Mouse (Mus musculus): ENCODE measurements around the gene Wdr25.

The Wdr25 gene

DNA sequence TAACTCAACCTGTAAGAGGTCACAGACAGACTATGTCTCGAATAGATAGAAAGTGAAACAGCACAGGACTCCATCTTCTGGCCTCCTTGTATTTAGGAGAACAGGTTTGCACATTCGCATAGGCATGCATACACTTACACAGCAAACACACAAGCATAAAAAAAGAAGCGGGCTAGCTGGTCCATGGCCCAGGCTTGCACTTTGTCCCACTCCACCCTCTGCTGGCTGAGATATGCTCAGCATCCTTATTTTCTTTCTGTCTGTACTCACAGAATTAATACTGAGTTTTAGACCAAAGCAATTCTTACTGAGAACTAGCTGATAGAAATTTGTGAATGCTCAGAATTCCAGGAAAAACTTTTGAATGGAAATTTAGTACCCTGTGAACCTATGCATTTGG is 2.6 kb downstream of the Wdr25 start:
- DNase-seq (ENCODE audit: low spot score), result no peak

DNA sequence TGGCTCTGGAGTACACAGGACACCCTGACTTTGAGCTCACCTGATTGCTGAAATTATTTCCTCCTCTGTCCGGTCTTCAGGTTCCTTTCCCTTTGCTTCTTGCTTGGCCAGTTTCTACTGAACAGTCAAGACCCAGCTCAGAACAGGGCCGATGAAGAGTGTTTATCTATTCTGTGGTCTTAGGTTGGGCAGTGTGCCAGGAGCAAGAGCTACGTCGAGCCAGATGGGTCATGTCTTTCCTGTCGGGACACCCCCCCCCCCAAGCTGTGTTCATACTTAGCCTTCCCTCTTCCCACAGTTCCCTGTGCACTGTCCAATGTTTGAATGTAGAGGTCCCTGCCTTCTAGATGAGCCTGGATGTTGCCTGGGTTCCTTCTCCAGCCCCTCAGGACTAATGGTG is 7.9 kb downstream of the Wdr25 start:
- DNase-seq (ENCODE audit: low spot score), result no peak

- peak; percentile 59 for DNase-seq (ENCODE audit: low spot score)
These were observed 9.5 kb downstream of the Wdr25 start for GRCm38 (mm10) chr12:108902940-108903339.

DNA sequence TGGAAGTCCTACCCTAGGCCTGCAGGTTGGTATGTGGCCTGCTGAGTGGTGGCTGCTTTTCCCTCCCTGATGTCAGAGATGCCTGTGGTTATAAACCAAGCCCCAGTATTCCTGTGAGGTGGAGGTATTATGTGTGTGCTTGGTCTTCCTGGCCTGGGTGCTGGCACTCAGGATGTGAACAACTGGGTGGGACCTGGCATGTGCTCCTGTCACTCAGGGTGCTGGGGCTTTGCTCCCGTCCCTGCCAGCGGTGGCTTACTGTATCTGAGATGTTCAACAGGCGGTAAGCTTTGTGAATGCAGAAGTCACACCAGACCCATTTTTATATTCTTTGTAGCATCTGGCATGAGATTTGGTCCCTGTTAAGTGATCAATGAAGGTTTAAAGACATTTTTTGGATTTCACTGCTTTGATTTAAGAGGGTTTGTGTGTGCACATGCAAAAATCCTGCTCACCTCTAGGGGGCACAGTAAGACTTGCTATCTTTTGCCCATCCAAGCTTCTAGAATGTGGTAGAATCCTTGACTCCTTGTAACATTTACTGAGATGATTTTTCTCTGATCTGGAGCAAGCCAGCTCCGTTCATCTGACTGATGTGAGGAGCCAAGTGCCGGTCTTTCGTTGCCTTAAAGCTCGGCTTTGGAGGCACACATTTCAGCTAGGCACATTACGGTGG is 10.3 kb downstream of the Wdr25 start:
- DNase-seq (ENCODE audit: low spot score), result peak; percentile 75

DNA sequence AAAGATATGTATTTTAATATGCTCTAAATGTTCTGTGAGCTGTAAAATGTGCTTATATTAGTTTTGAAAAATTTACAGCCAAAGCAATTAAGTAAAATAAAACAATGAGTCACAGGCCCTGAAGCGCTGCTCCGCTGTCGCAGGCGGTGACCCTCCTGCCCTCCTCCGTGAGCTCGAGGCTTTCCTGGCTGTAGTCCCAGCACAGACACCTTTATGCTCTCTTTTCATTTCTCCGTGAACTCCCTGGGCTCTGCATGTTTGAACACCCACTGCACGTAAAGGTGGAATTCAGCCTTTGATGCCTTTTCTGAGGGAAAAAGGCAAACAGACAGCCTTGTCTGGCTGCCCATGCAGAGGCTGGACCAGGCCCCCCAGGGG is 10.8 kb downstream of the Wdr25 start:
- no peak for DNase-seq (ENCODE audit: low spot score)

- no peak for DNase-seq (ENCODE audit: low spot score)
These were observed 12.3 kb downstream of the Wdr25 start for GRCm38 (mm10) chr12:108905620-108906302.

GRCm38 (mm10) chr12:108906398-108906797 is 13.0 kb downstream of the Wdr25 start:
- no peak for DNase-seq (ENCODE audit: low spot score)

DNA sequence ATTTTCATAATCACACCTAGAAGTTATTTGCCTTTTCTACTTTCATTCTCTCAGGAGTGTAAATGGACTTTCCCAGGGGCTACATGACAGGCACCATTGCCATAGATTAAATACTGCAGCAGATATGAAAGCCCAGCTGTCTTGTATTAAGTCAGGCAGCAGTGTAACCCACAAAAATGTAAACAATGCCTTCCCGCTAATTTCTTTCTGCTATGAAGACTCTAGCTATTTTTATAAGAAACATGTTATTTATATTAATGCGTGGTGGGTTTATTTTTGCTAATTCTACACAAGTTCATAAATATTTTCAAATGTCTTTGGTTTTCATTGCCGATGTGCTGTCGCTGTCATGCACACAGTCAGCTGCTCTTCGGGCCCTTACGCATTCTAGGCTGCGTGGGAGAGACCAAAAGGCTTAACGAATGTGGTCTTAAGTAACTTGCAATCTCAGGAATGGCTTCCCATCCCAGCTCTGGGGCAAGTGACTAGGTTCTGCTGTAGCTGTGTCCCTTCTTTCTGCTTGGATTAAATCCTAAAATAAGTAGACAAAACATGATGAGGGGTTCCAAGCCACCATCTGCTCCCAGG is 16.5 kb downstream of the Wdr25 start:
- no peak for DNase-seq (ENCODE audit: low spot score)

DNA sequence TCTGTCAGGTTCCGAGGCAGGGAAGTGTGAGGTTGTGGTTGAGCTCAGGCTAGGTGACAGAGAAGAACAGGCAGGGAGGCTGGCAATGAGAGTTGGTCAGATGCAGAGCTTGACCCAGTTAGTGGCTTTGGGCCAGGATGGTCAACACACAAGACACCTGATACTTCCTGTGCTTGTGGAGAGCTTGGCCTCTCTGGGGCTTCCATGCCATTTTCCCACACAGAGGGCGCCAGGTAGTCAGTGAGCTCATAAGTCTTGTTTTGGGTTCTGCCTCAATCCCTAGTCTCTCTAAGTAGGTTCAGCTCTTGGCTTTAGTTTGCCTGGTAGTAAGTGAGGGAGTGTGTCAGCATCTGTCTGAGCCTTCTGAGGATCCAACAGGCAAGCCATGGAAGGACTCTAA is 19.0 kb downstream of the Wdr25 start:
- no peak for DNase-seq (ENCODE audit: low spot score)

GRCm38 (mm10) chr12:108914198-108914597 is 20.8 kb downstream of the Wdr25 start:
- no peak for DNase-seq (ENCODE audit: low spot score)

GRCm38 (mm10) chr12:108914709-108915340 is 21.4 kb downstream of the Wdr25 start:
- DNase-seq (ENCODE audit: low spot score), result no peak

GRCm38 (mm10) chr12:108915893-108916292 is 22.5 kb downstream of the Wdr25 start:
- DNase-seq (ENCODE audit: low spot score), result peak; percentile 55

- DNase-seq (ENCODE audit: low spot score), result no peak
These were observed 23.1 kb downstream of the Wdr25 start for GRCm38 (mm10) chr12:108916447-108917042.

DNA sequence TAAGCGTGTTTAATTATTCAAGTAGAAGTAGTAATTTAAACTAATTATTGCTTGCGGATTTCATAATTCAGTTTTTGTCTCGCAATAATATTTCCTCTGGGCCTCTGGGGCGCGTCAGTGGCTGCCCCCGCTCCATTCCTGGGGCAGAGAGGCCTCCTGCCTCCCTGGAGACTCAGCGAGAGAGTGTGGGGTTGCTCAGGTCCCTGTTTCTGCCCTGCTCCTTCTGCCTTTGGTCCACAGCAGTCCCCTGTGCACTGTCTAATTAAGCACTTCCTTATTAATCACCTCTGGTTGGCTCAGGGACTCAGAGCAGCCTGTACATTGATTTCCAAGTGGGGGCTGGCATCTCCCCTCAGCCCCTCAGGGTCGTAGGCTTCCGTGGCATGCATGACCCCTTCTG is 24.1 kb downstream of the Wdr25 start:
- DNase-seq (ENCODE audit: low spot score), result no peak

GRCm38 (mm10) chr12:108918753-108919152 is 25.3 kb downstream of the Wdr25 start:
- no peak for DNase-seq (ENCODE audit: low spot score)

GRCm38 (mm10) chr12:108926606-108927111 is 33.2 kb downstream of the Wdr25 start:
- no peak for DNase-seq (ENCODE audit: low spot score)

GRCm38 (mm10) chr12:108928249-108928648 is 34.8 kb downstream of the Wdr25 start:
- no peak for DNase-seq (ENCODE audit: low spot score)

DNA sequence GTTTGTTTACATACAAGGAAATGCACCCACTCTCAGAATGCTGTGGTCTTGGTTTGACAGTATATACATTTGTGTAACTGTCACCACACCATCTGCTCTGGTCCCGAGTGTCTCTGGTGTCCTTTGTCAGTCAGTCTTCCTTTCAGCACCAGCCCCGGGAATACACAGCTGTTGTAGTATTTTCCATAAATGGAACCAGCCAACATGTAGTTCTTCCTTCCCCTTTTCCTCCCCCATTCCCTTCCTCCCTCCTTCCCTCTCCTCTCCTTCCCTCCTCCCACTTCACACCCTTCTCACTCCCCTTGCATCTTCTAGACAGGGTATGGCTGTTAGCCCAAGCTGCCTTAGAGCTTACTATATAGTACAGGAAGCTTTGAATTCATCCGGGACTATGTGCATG is 36.0 kb downstream of the Wdr25 start:
- no peak for DNase-seq (ENCODE audit: low spot score)

DNA sequence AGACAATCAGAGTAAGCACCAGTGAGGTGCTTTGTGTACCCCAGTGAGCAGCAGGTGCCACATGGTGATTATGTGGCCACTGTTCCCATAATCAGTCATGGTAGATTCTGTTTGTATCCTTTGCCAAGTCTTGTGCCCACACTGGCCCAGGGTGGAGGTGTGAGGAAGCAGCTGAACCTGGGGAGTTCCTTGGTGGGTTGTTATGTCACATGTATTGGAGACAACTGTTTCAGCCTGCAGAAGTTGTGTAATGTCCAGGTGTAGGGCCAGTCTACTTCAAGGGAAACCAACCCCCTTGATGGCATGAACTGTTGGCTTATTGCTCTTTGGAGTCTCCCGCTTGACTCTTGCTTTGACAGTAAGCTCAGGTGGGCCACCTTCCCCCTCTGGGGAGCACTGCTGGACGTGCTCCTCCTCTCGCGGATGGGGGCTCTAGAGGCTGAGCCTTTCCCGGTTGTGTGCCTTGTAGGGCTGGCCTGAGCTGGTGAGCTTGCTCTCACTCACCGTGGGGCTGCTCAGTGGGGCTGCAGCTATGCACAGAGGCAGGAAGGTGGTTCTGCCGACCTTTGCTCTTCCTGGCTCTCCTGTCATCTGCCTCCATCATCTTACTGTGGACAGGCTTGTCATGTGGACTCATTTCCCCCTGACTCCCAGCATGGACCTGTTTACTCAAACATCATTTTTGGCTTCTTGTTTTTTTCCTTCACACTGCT is 38.1 kb downstream of the Wdr25 start:
- DNase-seq (ENCODE audit: low spot score), result no peak

GRCm38 (mm10) chr12:108932113-108932512 is 38.7 kb downstream of the Wdr25 start:
- DNase-seq (ENCODE audit: low spot score), result no peak

- DNase-seq (ENCODE audit: low spot score), result no peak
These were observed 40.8 kb downstream of the Wdr25 start for GRCm38 (mm10) chr12:108934231-108934630.

DNA sequence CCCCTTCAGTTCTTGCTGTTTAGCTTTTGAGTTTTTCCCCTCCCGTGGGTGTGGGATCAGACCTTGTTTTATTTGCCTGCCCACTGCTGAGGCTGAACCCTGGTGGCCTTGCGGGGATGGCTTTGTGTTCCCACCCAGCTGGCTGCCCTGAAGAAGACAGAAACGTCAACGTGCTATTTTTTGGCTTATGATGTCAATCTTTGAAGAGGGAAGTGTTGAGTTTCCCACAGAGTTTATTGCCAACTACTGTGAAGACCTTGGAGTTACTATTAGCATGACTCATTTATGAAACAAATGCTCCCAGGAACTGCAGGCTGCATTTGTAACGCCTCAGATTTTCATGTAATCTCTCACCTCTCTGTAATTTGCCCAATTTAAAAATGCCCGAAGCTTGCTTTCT is 43.4 kb downstream of the Wdr25 start:
- DNase-seq (ENCODE audit: low spot score), result no peak
